Mouse (Mus musculus): ENCODE data around the gene Rgs4. TPM values are rescaled to one million over a fixed set of nuclear protein-coding genes. Genes with fewer than 3 reads are reported as not detected.

Rgs4 gene
- total RNA-seq, 1 experiment from 2014 or later: not detected

- no peak for ATAC-seq (replicated peaks in 1 of 2; ENCODE audit: insufficient read depth in 1 of 2, low FRiP score in 2 of 2, low TSS enrichment in 1 of 2, low read depth in 1 of 2, poor library complexity in 2 of 2, severe bottlenecking in 2 of 2)
These were observed 48.3 kb downstream of the Rgs4 start for GRCm38 (mm10) chr1:169699184-169699583.

DNA sequence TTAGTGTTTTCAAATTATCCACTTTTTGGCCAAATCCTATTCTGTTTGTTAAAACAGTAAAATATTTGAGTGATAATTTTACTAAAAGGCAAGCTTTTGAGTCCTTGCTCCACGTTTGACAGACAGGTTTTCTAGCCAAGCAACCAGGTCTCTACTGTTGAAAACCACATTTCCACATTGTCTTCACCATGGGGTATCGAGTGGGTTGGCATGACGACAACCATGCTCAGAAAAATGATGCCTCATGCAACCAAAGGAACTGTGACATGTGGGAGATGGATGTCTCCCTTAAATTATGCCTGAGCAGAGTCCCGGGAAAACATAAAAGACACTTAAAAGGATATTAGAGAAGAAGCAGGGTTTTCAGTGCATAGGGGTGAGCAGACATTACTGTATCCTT lies 50.2 kb downstream of the Rgs4 start:
- ATAC-seq (replicated peaks in 1 of 2; ENCODE audit: insufficient read depth in 1 of 2, low FRiP score in 2 of 2, low TSS enrichment in 1 of 2, low read depth in 1 of 2, poor library complexity in 2 of 2, severe bottlenecking in 2 of 2): no peak

DNA sequence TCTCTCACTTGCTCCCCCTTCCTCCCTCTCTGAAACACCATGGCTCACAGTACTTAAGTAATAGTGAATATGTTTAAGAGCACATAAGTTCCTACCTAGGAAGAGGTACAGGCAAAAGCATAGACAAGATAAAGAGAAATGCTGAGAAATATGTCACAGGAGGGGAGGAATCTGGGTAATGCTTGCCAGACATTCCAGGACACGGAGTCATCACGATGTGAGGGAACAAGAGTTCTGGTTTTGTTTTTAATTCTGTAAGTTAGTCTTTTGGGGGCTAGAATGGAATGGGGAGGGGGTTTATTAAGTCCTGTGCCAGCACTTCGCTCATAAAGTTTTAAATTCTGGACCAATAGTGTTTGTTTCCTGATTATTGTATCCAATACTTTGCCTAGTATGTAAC lies 52.1 kb downstream of the Rgs4 start:
- ATAC-seq (replicated peaks in 1 of 2; ENCODE audit: insufficient read depth in 1 of 2, low FRiP score in 2 of 2, low TSS enrichment in 1 of 2, low read depth in 1 of 2, poor library complexity in 2 of 2, severe bottlenecking in 2 of 2): no peak

- ATAC-seq (replicated peaks in 1 of 2; ENCODE audit: insufficient read depth in 1 of 2, low FRiP score in 2 of 2, low TSS enrichment in 1 of 2, low read depth in 1 of 2, poor library complexity in 2 of 2, severe bottlenecking in 2 of 2): no peak
These were observed 53.9 kb downstream of the Rgs4 start for GRCm38 (mm10) chr1:169693537-169693936.

- no peak for ATAC-seq (replicated peaks in 1 of 2; ENCODE audit: insufficient read depth in 1 of 2, low FRiP score in 2 of 2, low TSS enrichment in 1 of 2, low read depth in 1 of 2, poor library complexity in 2 of 2, severe bottlenecking in 2 of 2)
These were observed 54.4 kb downstream of the Rgs4 start for GRCm38 (mm10) chr1:169693040-169693439.

Other genes with a start within 250 kb of the Rgs4 start
- gene Nuf2, start 216.2 kb downstream of the Rgs4 start, total RNA-seq (2017): 113 and 119 TPM in 2 replicates
- gene Rgs5, start 92.1 kb downstream of the Rgs4 start, total RNA-seq (2017): not detected in 2 replicates
- 0.50 TPM in 1 of 2 replicates, not detected in the other for gene Ccdc190, start 181.0 kb upstream of the Rgs4 start, total RNA-seq (2017)
- 4.3 and 8.7 TPM in 2 replicates for gene Hsd17b7, start 221.6 kb upstream of the Rgs4 start, total RNA-seq (2017)

All from hematopoietic stem cell, adult 5-6 weeks (primary cell).